Mouse (Mus musculus) C2C12 (cell line): ENCODE data around the gene Krt90.

Experiments
- CEBPB ChIP-seq: IDR thresholded peaks from one replicate; pipeline ENCODE4 v1.6.1; 2011; ENCODE audit warnings: low read depth, mild to moderate bottlenecking, control low read depth, moderate library complexity
- CTCF ChIP-seq: IDR thresholded peaks from one replicate; pipeline ENCODE4 v1.5.1; 2011; ENCODE audit not compliant: control insufficient read depth, insufficient read depth, insufficient read length
- MYOD1 ChIP-seq: IDR thresholded peaks from one replicate; pipeline ENCODE4 v1.6.1; 2011; ENCODE audit warnings: low read depth; ENCODE audit not compliant: control insufficient read depth, insufficient read length
- MYOG ChIP-seq: IDR thresholded peaks from one replicate; pipeline ENCODE4 v1.6.1; 2011; ENCODE audit not compliant: control insufficient read depth, insufficient read length; ENCODE audit errors: extremely low read depth

- TF ChIP-seq MYOD1 (no peak), CTCF (peak; percentile 61), MYOG (no peak), CEBPB (no peak)
Observed at GRCm38 (mm10) chr15:101519792-101520191, 43.0 kb downstream of the Krt90 start.
